Mouse (Mus musculus): ENCODE results near the gene Kcnd3. TPM values are rescaled to one million over a fixed set of nuclear protein-coding genes. Genes with fewer than 3 reads are reported as not detected.

Gene Kcnd3
- polyA plus RNA-seq, 2 experiments, result 0.01 to 0.08 TPM

- no peak overlapping the region for H3K4me3 ChIP-seq (ENCODE audit: insufficient read depth in 1 of 2, low read depth in 2 of 2, low read length in 2 of 2)
- ATAC-seq (ENCODE audit: insufficient read depth) (no peak), DNase-seq (ENCODE audit: low read depth in 3 of 3, low spot score in 3 of 3) (no peak)
- H3K27ac ChIP-seq, result no peak overlapping the region
- no peak for TF ChIP-seq CTCF (IDR thresholded peaks at IDR 0.05; ENCODE audit: low read depth)
- WGBS (ENCODE audit: insufficient replicate concordance), result 38% methylated on average over 2 of the region's 2 CpGs
- H3K4me2 ChIP-seq (ENCODE audit: low read depth), result no peak overlapping the region
- no peaks in the 10 kb centered on the region for H3K27me3 ChIP-seq (ENCODE audit: control insufficient read depth, insufficient read depth, low read length)
- H3K9me3 ChIP-seq (ENCODE audit: control insufficient read depth, low read length), result no peaks in the 10 kb centered on the region
- no peak overlapping the region for H3K9ac ChIP-seq (replicated peaks)
- H3K4me1 ChIP-seq (replicated peaks; ENCODE audit: control insufficient read depth in 2 of 2, insufficient read depth in 2 of 2, low read length in 1 of 2), result no peaks in the 10 kb centered on the region
- no peaks in the 10 kb centered on the region for H3K36me3 ChIP-seq (replicated peaks; ENCODE audit: control insufficient read depth, insufficient read depth, low read depth)
These were observed 140.1 kb downstream of the Kcnd3 start for GRCm38 (mm10) chr3:105592246-105592645.

DNA sequence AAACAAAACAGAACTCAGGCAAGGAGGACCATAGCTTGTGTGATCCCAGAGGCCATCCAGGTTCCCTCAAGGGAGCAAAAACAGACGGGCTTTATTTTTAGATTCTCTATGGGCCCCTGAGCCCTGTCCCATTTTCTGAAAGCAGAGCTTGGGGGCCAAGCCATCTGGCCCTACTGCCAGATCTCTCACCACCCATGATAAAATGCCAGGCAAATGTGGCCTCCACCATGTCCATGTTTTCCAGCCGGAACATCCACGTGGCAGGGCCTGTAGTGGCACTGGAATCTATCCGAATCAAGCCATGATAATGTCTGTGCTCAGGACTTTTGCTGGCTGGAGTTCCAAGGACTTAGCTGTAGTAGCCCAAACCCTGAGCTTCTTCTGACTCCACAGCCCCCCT is 148.4 kb downstream of the Kcnd3 start:
- Histone ChIP-seq H3K36me3 (replicated peaks; ENCODE audit: control insufficient read depth, insufficient read depth, low read depth) (no peaks in the 10 kb centered on the region), H3K27ac (no peak overlapping the region), H3K4me2 (ENCODE audit: low read depth) (no peak overlapping the region), H3K4me3 (ENCODE audit: insufficient read depth in 1 of 2, low read depth in 2 of 2, low read length in 2 of 2) (no peak overlapping the region), H3K9me3 (ENCODE audit: control insufficient read depth, low read length) (no peaks in the 10 kb centered on the region), H3K4me1 (replicated peaks; ENCODE audit: control insufficient read depth in 2 of 2, insufficient read depth in 2 of 2, low read length in 1 of 2) (no peaks in the 10 kb centered on the region), H3K9ac (replicated peaks) (no peak overlapping the region), H3K27me3 (ENCODE audit: control insufficient read depth, insufficient read depth, low read length) (no peaks in the 10 kb centered on the region)
- no peak for DNase-seq (ENCODE audit: low read depth in 3 of 3, low spot score in 3 of 3)
- ATAC-seq (ENCODE audit: insufficient read depth), result no peak
- WGBS (ENCODE audit: insufficient replicate concordance), result 57% methylated on average over 4 of the region's 4 CpGs
- TF ChIP-seq EP300 (IDR thresholded peaks at IDR 0.05; ENCODE audit: low read depth), result no peak

GRCm38 (mm10) chr3:105602966-105603365 is 150.8 kb downstream of the Kcnd3 start:
- H3K4me3 ChIP-seq (ENCODE audit: insufficient read depth in 1 of 2, low read depth in 2 of 2, low read length in 2 of 2), result no peak overlapping the region
- no peaks in the 10 kb centered on the region for H3K9me3 ChIP-seq (ENCODE audit: control insufficient read depth, low read length)
- H3K27me3 ChIP-seq (ENCODE audit: control insufficient read depth, insufficient read depth, low read length), result no peaks in the 10 kb centered on the region
- no peaks in the 10 kb centered on the region for H3K4me1 ChIP-seq (replicated peaks; ENCODE audit: control insufficient read depth in 2 of 2, insufficient read depth in 2 of 2, low read length in 1 of 2)
- H3K36me3 ChIP-seq (replicated peaks; ENCODE audit: control insufficient read depth, insufficient read depth, low read depth), result no peaks in the 10 kb centered on the region
- H3K4me2 ChIP-seq (ENCODE audit: low read depth), result no peak overlapping the region
- ATAC-seq (ENCODE audit: insufficient read depth) (no peak), DNase-seq (ENCODE audit: low read depth in 3 of 3, low spot score in 3 of 3) (no peak)
- H3K27ac ChIP-seq, result no peak overlapping the region
- TF ChIP-seq CTCF (IDR thresholded peaks at IDR 0.05; ENCODE audit: low read depth) (no peak), EP300 (IDR thresholded peaks at IDR 0.05; ENCODE audit: low read depth) (no peak)
- WGBS (ENCODE audit: insufficient replicate concordance), result 68% methylated on average over 5 of the region's 5 CpGs
- H3K9ac ChIP-seq (replicated peaks), result no peak overlapping the region

DNA sequence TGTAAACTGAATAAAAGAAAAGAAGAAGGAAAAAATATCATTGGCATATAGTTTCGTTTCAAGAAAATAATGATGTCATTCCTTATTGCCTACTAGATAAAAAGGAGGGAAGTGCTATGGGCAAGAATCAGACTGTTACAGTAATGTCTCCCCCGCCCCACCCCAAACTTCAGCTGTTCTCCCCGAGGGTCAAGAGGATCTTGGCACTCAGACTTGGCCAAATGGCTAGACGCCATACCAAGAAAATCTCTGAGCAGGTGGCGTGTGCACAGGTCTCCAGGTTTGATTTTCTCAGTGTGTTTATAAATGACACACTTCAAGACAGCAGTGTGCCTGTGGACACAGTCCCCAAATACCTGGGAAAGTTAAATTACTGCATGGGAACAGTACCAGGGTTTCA is 153.6 kb downstream of the Kcnd3 start:
- TF ChIP-seq EP300 (IDR thresholded peaks at IDR 0.05; ENCODE audit: low read depth), result no peak
- ATAC-seq (ENCODE audit: insufficient read depth), result no peak
- Histone ChIP-seq H3K27me3 (ENCODE audit: control insufficient read depth, insufficient read depth, low read length) (no peaks in the 10 kb centered on the region), H3K4me1 (replicated peaks; ENCODE audit: control insufficient read depth in 2 of 2, insufficient read depth in 2 of 2, low read length in 1 of 2) (no peaks in the 10 kb centered on the region), H3K4me2 (ENCODE audit: low read depth) (no peak overlapping the region), H3K27ac (no peak overlapping the region), H3K36me3 (replicated peaks; ENCODE audit: control insufficient read depth, insufficient read depth, low read depth) (no peaks in the 10 kb centered on the region), H3K4me3 (ENCODE audit: insufficient read depth in 1 of 2, low read depth in 2 of 2, low read length in 2 of 2) (no peak overlapping the region), H3K9ac (replicated peaks) (no peak overlapping the region), H3K9me3 (ENCODE audit: control insufficient read depth, low read length) (no peaks in the 10 kb centered on the region)
- DNase-seq (ENCODE audit: low read depth in 3 of 3, low spot score in 3 of 3), result no peak
- WGBS (ENCODE audit: insufficient replicate concordance), result 49% methylated on average over 5 of the region's 5 CpGs

- Histone ChIP-seq H3K9me3 (ENCODE audit: control insufficient read depth, low read length) (no peaks in the 10 kb centered on the region), H3K4me2 (ENCODE audit: low read depth) (no peak overlapping the region), H3K27me3 (ENCODE audit: control insufficient read depth, insufficient read depth, low read length) (no peaks in the 10 kb centered on the region), H3K9ac (replicated peaks) (no peak overlapping the region), H3K4me1 (replicated peaks; ENCODE audit: control insufficient read depth in 2 of 2, insufficient read depth in 2 of 2, low read length in 1 of 2) (no peaks in the 10 kb centered on the region), H3K4me3 (ENCODE audit: insufficient read depth in 1 of 2, low read depth in 2 of 2, low read length in 2 of 2) (no peak overlapping the region), H3K27ac (no peak overlapping the region), H3K36me3 (replicated peaks; ENCODE audit: control insufficient read depth, insufficient read depth, low read depth) (no peaks in the 10 kb centered on the region)
- 64% methylated on average over 3 of the region's 3 CpGs for WGBS (ENCODE audit: insufficient replicate concordance)
- no peak for TF ChIP-seq EP300 (IDR thresholded peaks at IDR 0.05; ENCODE audit: low read depth)
- no peak for TF ChIP-seq CTCF (IDR thresholded peaks at IDR 0.05; ENCODE audit: low read depth)
- DNase-seq (ENCODE audit: low read depth in 3 of 3, low spot score in 3 of 3), result no peak
- ATAC-seq (ENCODE audit: insufficient read depth), result no peak
These were observed 156.7 kb downstream of the Kcnd3 start for GRCm38 (mm10) chr3:105608857-105609256.
